Mouse (Mus musculus) heart, embryonic 11.5 days (tissue): Measurements from ENCODE around the gene Ddx31. TPM values are rescaled to one million over a fixed set of nuclear protein-coding genes. Genes with fewer than 3 reads are reported as not detected.

ENCODE experiments used
- ATAC-seq: fragments of 200-750 bp; cut with Nextera tagmentation; replicated peaks from 2 replicates; pipeline ENCODE4 v1.8.0; 2017; ENCODE audit warnings: moderate library complexity; ENCODE audit not compliant: insufficient number of reproducible peaks, low FRiP score, low TSS enrichment
- H3K27ac ChIP-seq: fragments of 300-500 bp; sonication (generic); 2 replicates; pipeline ENCODE4 v1.5.1; 2014; ENCODE audit warnings: mild to moderate bottlenecking, low read depth, low read length
- H3K27me3 ChIP-seq: fragments of 300-500 bp; sonication (generic); 2 replicates; pipeline ENCODE4 v1.6.1; 2014; ENCODE audit warnings: mild to moderate bottlenecking, low read length, mixed read lengths; ENCODE audit not compliant: control insufficient read depth, insufficient read depth
- H3K36me3 ChIP-seq: fragments of 300-500 bp; sonication (generic); 2 replicates; pipeline ENCODE4 v1.6.1; 2014; ENCODE audit warnings: mild to moderate bottlenecking, low read length, moderate library complexity, mixed read lengths; ENCODE audit not compliant: control insufficient read depth, insufficient read depth
- H3K4me1 ChIP-seq: fragments of 300-500 bp; sonication (generic); 2 replicates; pipeline ENCODE4 v1.6.1; 2014; ENCODE audit warnings: low read length; ENCODE audit not compliant: control insufficient read depth, insufficient read depth
- H3K4me2 ChIP-seq: fragments of 300-500 bp; sonication (generic); 2 replicates; pipeline ENCODE4 v1.6.1; 2014; ENCODE audit warnings: mild to moderate bottlenecking, moderate library complexity
- H3K4me3 ChIP-seq: fragments of 300-500 bp; sonication (generic); 2 replicates; pipeline ENCODE4 v1.5.1; 2014; ENCODE audit warnings: low read depth, low read length
- H3K9ac ChIP-seq: fragments of 300-500 bp; sonication (generic); 2 replicates; pipeline ENCODE4 v1.6.1; 2014; ENCODE audit warnings: mild to moderate bottlenecking, low read depth, low read length, moderate library complexity
- H3K9me3 ChIP-seq: fragments of 300-500 bp; sonication (generic); replicated peaks from 2 replicates; pipeline ENCODE4 v1.6.1; 2016; ENCODE audit warnings: low read length; ENCODE audit not compliant: control insufficient read depth
- WGBS: fragments of 180-500 bp; shearing (Covaris S2); extraction: QIAGEN DNeasy Blood & Tissue Kit; methylation state at CpG from one replicate; pipeline ENCODE4 v1.1.7; 2014; ENCODE audit not compliant: insufficient replicate concordance; 5-methylcytosine and 5-hydroxymethylcytosine counted together
- polyA plus RNA-seq: library from polyadenylated mRNA; unstranded; fragments of >200 nt; fragmentation: Nextera tagmentation; extraction: Ambion mirVana; gene quantifications from 2 replicates; pipeline ENCODE4 v1.2.1, GENCODE M21; 2014

Gene Ddx31
- polyA plus RNA-seq, 1 experiment from 2014 or later, result 9.1 TPM

- Histone ChIP-seq H3K36me3 (peaks cover 6% of the 10 kb centered on the region; the same call in 1 of the 2 replicates), H3K9ac (no peak overlapping the region), H3K4me3 (no peak overlapping the region), H3K27me3 (no peaks in the 10 kb centered on the region), H3K4me2 (no peak overlapping the region), H3K4me1 (no peaks in the 10 kb centered on the region), H3K27ac (no peak overlapping the region), H3K9me3 (no peaks in the 10 kb centered on the region)
- ATAC-seq, result no peak
- WGBS, result 87% methylated on average over 3 of the region's 3 CpGs
Observed at GRCm38 (mm10) chr2:28852594-28852993, 12.4 kb downstream of the Ddx31 start.

- Histone ChIP-seq H3K27ac (no peak overlapping the region), H3K4me2 (no peak overlapping the region), H3K27me3 (no peaks in the 10 kb centered on the region), H3K4me1 (no peaks in the 10 kb centered on the region), H3K36me3 (no peaks in the 10 kb centered on the region; the same call in 1 of the 2 replicates), H3K9ac (no peak overlapping the region), H3K9me3 (no peaks in the 10 kb centered on the region), H3K4me3 (no peak overlapping the region)
- 89% methylated on average over 2 of the region's 2 CpGs for WGBS
- no peak for ATAC-seq
Observed at GRCm38 (mm10) chr2:28855773-28856172, 15.6 kb downstream of the Ddx31 start.

- Histone ChIP-seq H3K4me1 (no peaks in the 10 kb centered on the region), H3K4me3 (no peak overlapping the region), H3K9me3 (no peaks in the 10 kb centered on the region), H3K27me3 (no peaks in the 10 kb centered on the region), H3K27ac (no peak overlapping the region), H3K4me2 (no peak overlapping the region), H3K36me3 (peaks cover 10% of the 10 kb centered on the region), H3K9ac (no peak overlapping the region)
- WGBS, result 89% methylated on average over 4 of the region's 4 CpGs
- ATAC-seq, result no peak
Observed at GRCm38 (mm10) chr2:28859303-28859702, 19.1 kb downstream of the Ddx31 start.

- no peak overlapping the region for H3K4me3 ChIP-seq
- 94% methylated on average over 8 of the region's 8 CpGs for WGBS
- H3K9me3 ChIP-seq, result no peaks in the 10 kb centered on the region
- H3K27me3 ChIP-seq, result no peaks in the 10 kb centered on the region
- no peaks in the 10 kb centered on the region for H3K4me1 ChIP-seq
- H3K9ac ChIP-seq, result no peak overlapping the region
- ATAC-seq, result no peak
- H3K4me2 ChIP-seq, result no peak overlapping the region
- H3K36me3 ChIP-seq, result peaks cover 11% of the 10 kb centered on the region
- H3K27ac ChIP-seq, result no peak overlapping the region
Observed at GRCm38 (mm10) chr2:28860678-28861423, 20.6 kb downstream of the Ddx31 start.

GRCm38 (mm10) chr2:28863857-28864256 is 23.7 kb downstream of the Ddx31 start:
- Histone ChIP-seq H3K27ac (no peak overlapping the region), H3K9ac (no peak overlapping the region), H3K27me3 (no peaks in the 10 kb centered on the region), H3K9me3 (no peaks in the 10 kb centered on the region), H3K4me2 (no peak overlapping the region), H3K4me3 (no peak overlapping the region), H3K36me3 (peaks cover 16% of the 10 kb centered on the region), H3K4me1 (no peaks in the 10 kb centered on the region)
- ATAC-seq, result no peak

- Histone ChIP-seq H3K4me2 (no peak overlapping the region), H3K9ac (no peak overlapping the region), H3K4me1 (no peaks in the 10 kb centered on the region), H3K27ac (no peak overlapping the region), H3K27me3 (no peaks in the 10 kb centered on the region), H3K9me3 (no peaks in the 10 kb centered on the region), H3K36me3 (peaks cover 11% of the 10 kb centered on the region), H3K4me3 (no peak overlapping the region)
- ATAC-seq, result no peak
- 68% methylated on average over 7 of the region's 7 CpGs for whole genome bisulfite sequencing
Observed at GRCm38 (mm10) chr2:28867495-28867894, 27.3 kb downstream of the Ddx31 start.

GRCm38 (mm10) chr2:28875554-28875953 is 35.3 kb downstream of the Ddx31 start:
- Histone ChIP-seq H3K9me3 (no peaks in the 10 kb centered on the region), H3K27ac (no peak overlapping the region), H3K4me1 (no peaks in the 10 kb centered on the region), H3K4me3 (no peak overlapping the region), H3K27me3 (no peaks in the 10 kb centered on the region), H3K4me2 (no peak overlapping the region), H3K9ac (no peak overlapping the region), H3K36me3 (peaks cover 22% of the 10 kb centered on the region)
- ATAC-seq, result no peak
- WGBS, result 88% methylated on average over 11 of the region's 11 CpGs

- Histone ChIP-seq H3K27me3 (no peaks in the 10 kb centered on the region), H3K9me3 (no peaks in the 10 kb centered on the region), H3K4me3 (no peak overlapping the region), H3K27ac (no peak overlapping the region), H3K4me1 (no peaks in the 10 kb centered on the region), H3K36me3 (peaks cover 18% of the 10 kb centered on the region), H3K9ac (no peak overlapping the region), H3K4me2 (no peak overlapping the region)
- ATAC-seq, result no peak
- WGBS, result 91% methylated on average over 3 of the region's 3 CpGs
Observed at GRCm38 (mm10) chr2:28881275-28881674, 41.1 kb downstream of the Ddx31 start.

- 86% methylated on average over 3 of the region's 3 CpGs for WGBS
Observed at GRCm38 (mm10) chr2:28882047-28882446, 41.8 kb downstream of the Ddx31 start.

More at GRCm38 (mm10) chr2:28882047-28882446, 41.8 kb downstream of the Ddx31 start:
- Histone ChIP-seq H3K4me1 (no peaks in the 10 kb centered on the region), H3K27me3 (no peaks in the 10 kb centered on the region), H3K4me2 (no peak overlapping the region), H3K9me3 (no peaks in the 10 kb centered on the region), H3K27ac (no peak overlapping the region), H3K9ac (no peak overlapping the region), H3K36me3 (peaks cover 15% of the 10 kb centered on the region), H3K4me3 (no peak overlapping the region)
- no peak for ATAC-seq
